Mouse (Mus musculus): ENCODE results near the gene Gm49336. TPM values are rescaled to one million over a fixed set of nuclear protein-coding genes. Genes with fewer than 3 reads are reported as not detected.

Gm49336 gene
- polyA plus RNA-seq, 1 experiment from 2014 or later: 62.7 TPM

DNA sequence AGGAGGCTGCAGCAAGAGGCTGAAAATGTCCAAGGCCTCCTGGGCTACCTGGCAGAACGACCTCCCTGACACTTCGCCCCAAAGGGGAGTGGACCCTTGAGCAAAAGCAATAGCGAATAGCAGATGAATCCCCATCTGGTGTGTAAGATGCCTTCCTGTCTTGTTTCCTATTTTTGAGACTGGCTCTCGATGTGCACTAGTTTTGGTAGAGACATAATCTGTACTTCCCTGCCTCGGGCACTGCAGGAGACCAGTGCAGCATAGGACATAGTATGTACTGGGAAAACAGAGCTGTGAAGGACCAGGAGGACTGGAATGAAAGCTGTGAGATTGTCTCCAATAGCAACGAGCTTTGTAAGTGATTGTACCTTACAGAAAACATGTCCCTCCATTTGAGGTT, 22.0 kb upstream of the Gm49336 start:
- H3K36me3 ChIP-seq (ENCODE audit: control insufficient read depth, insufficient read depth, low read length): no peaks in the 10 kb centered on the region; the same call in 1 of the 2 replicates
- no peaks in the 10 kb centered on the region for H3K9me3 ChIP-seq (ENCODE audit: control insufficient read depth, low read depth, low read length)
- H3K4me2 ChIP-seq (replicated peaks; ENCODE audit: low read depth, low read length): no peak overlapping the region
- H3K4me3 ChIP-seq (ENCODE audit: low read depth, low read length): no peak overlapping the region
- no peak overlapping the region for H3K27ac ChIP-seq (ENCODE audit: low read length)
- H3K4me1 ChIP-seq (ENCODE audit: control insufficient read depth, insufficient read depth, low read length): no peaks in the 10 kb centered on the region
- no peaks in the 10 kb centered on the region for H3K27me3 ChIP-seq (ENCODE audit: control insufficient read depth, insufficient read depth, low read length)
- no peak for ATAC-seq (ENCODE audit: insufficient number of reproducible peaks, insufficient read depth, low FRiP score, low read depth)
- no peak overlapping the region for H3K9ac ChIP-seq (replicated peaks; ENCODE audit: low read depth, low read length)
- WGBS: 81% methylated on average over 6 of the region's 6 CpGs

DNA sequence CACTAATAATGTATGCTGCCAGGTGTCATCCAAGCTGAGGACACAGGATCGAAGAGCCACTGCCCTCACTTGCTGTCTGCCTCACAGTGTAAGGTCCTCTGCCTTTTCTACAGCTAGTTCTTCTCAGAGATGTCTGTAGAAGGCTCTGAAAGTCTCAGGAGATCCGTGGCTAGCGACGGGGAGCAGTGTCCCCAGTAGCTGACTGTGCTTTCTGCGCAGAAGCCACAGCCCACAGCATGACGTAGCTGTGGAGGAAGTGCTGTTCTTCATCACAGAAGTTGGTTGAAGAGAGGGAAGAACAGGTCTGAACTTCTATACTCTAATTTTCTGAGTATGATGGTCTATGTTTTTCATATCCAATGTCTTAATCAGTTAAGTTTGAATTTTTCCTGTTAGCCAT, 18.0 kb upstream of the Gm49336 start:
- 83% methylated on average over 6 of the region's 6 CpGs for WGBS
- H3K27me3 ChIP-seq (ENCODE audit: control insufficient read depth, insufficient read depth, low read length): no peaks in the 10 kb centered on the region
- no peak for ATAC-seq (ENCODE audit: insufficient number of reproducible peaks, insufficient read depth, low FRiP score, low read depth)

DNA sequence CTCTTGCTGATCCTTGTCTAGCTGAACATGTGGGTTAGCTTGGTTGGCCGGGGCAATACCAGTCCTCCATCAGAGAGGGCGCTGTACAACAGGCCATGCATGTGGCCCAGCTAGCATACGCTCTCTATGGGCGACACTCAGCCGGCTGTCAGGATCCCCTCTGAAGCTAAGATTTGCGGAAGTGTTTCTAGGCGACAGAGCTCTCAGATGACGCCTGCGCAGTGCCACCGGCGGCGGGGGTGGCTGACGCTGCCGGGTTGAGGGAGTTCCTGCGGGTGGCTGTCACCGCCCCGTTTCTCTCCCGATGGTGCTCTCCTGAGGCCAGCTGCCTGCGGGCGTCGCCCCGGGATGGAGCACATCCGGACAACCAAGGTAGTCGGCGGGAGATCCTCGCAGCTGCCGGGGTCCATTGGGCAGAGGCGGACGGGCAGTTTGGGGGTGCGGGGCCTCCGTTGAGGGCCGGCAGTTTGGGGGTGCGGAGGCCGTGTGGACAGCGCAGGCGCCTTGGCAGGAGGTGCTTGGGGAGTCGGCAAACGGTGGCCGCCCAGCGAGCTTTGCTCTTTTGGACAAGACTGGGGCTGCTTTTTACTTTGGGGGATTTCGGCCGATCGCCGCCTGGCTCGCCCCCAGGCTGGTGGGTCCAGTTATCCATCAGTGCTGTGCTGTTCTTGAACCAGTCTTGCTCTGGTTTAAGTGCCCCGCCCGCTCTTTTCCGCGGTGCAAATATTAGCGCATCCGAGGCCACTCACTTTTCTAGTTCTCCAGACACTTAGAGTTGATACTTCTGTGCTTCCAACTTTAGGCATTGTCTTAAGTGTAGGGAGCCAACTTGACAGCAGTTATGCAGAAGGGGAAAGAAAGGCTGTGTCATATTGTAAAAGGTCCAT, 13.9 kb upstream of the Gm49336 start, which contains the start of gene Mtmr6:
Mtmr6 (plus strand) TSS at position 239 of the 887 bp plus-strand sequence.
- peak; percentile 99 for ATAC-seq (ENCODE audit: insufficient number of reproducible peaks, insufficient read depth, low FRiP score, low read depth)
- Histone ChIP-seq H3K9me3 (ENCODE audit: control insufficient read depth, low read depth, low read length) (no peaks in the 10 kb centered on the region), H3K4me2 (replicated peaks; ENCODE audit: low read depth, low read length) (peak within 1 kb of the TSS; percentile 51), H3K36me3 (ENCODE audit: control insufficient read depth, insufficient read depth, low read length) (no peaks in the 10 kb centered on the region), H3K27me3 (ENCODE audit: control insufficient read depth, insufficient read depth, low read length) (no peaks in the 10 kb centered on the region), H3K4me3 (ENCODE audit: low read depth, low read length) (peak within 1 kb of the TSS; percentile 72), H3K9ac (replicated peaks; ENCODE audit: low read depth, low read length) (peak within 1 kb of the TSS; percentile 63; the same call in 1 of the 2 replicates), H3K4me1 (ENCODE audit: control insufficient read depth, insufficient read depth, low read length) (no peaks in the 10 kb centered on the region), H3K27ac (ENCODE audit: low read length) (peak within 1 kb of the TSS; percentile 44; the same call in 1 of the 2 replicates)
- WGBS: under 1% methylated on average over 51 of the region's 51 CpGs

More for the DNA sequence above, 18.0 kb upstream of the Gm49336 start:
- Histone ChIP-seq H3K9ac (replicated peaks; ENCODE audit: low read depth, low read length) (no peak overlapping the region), H3K36me3 (ENCODE audit: control insufficient read depth, insufficient read depth, low read length) (no peaks in the 10 kb centered on the region), H3K4me3 (ENCODE audit: low read depth, low read length) (no peak overlapping the region), H3K4me2 (replicated peaks; ENCODE audit: low read depth, low read length) (no peak overlapping the region), H3K27ac (ENCODE audit: low read length) (no peak overlapping the region), H3K9me3 (ENCODE audit: control insufficient read depth, low read depth, low read length) (no peaks in the 10 kb centered on the region), H3K4me1 (ENCODE audit: control insufficient read depth, insufficient read depth, low read length) (no peaks in the 10 kb centered on the region)

DNA sequence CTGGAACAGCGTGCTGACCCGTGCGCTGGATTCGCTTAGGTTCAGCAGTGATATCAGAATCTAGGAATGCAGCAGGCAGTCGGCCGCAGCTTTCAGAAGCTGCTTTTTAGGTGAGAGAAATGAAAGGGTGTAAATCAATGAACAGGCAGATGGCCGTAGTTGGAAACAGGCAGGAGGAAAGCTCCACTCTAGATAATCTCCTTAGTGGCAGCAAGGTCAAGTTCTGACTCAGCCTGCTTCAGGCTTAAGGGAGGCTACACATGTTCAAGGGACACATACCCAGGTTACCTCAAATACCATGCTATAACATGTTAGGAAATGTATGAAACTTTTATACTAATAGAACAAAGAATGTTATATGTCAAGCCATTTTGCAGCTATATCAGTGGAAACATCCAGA, 11.0 kb upstream of the Gm49336 start:
- no peak for ATAC-seq (ENCODE audit: insufficient number of reproducible peaks, insufficient read depth, low FRiP score, low read depth)

DNA sequence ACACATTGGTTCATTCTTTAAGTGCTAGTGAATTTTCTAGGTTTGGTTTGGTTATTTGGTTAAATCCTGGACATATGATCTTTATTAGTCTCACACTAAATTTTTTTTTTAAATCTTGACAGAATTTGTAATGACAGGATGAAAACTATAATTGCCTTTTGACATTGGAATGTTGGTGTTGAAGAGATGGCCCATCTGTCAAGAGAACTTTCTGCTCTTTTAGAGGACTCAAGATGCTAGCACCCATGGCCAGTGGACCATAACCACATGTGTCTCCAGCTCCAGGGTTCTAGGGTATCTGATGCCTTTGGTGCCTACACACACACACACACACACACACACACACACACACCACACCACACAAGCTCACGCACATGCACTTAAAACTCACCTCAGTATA, 6.5 kb upstream of the Gm49336 start:
- Histone ChIP-seq H3K9me3 (ENCODE audit: control insufficient read depth, low read depth, low read length) (no peaks in the 10 kb centered on the region), H3K27ac (ENCODE audit: low read length) (no peak overlapping the region), H3K4me1 (ENCODE audit: control insufficient read depth, insufficient read depth, low read length) (no peaks in the 10 kb centered on the region), H3K36me3 (ENCODE audit: control insufficient read depth, insufficient read depth, low read length) (no peaks in the 10 kb centered on the region), H3K4me3 (ENCODE audit: low read depth, low read length) (no peak overlapping the region), H3K4me2 (replicated peaks; ENCODE audit: low read depth, low read length) (no peak overlapping the region), H3K9ac (replicated peaks; ENCODE audit: low read depth, low read length) (no peak overlapping the region), H3K27me3 (ENCODE audit: control insufficient read depth, insufficient read depth, low read length) (no peaks in the 10 kb centered on the region)
- 96% methylated on average over 1 of the region's 1 CpGs for WGBS
- no peak for ATAC-seq (ENCODE audit: insufficient number of reproducible peaks, insufficient read depth, low FRiP score, low read depth)

More for the DNA sequence above, 11.0 kb upstream of the Gm49336 start:
- H3K4me2 ChIP-seq (replicated peaks; ENCODE audit: low read depth, low read length): no peak overlapping the region
- H3K4me3 ChIP-seq (ENCODE audit: low read depth, low read length): no peak overlapping the region
- no peaks in the 10 kb centered on the region for H3K4me1 ChIP-seq (ENCODE audit: control insufficient read depth, insufficient read depth, low read length)
- no peaks in the 10 kb centered on the region for H3K9me3 ChIP-seq (ENCODE audit: control insufficient read depth, low read depth, low read length)
- H3K27ac ChIP-seq (ENCODE audit: low read length): no peak overlapping the region
- H3K9ac ChIP-seq (replicated peaks; ENCODE audit: low read depth, low read length): no peak overlapping the region
- 44% methylated on average over 7 of the region's 7 CpGs for WGBS
- no peaks in the 10 kb centered on the region for H3K36me3 ChIP-seq (ENCODE audit: control insufficient read depth, insufficient read depth, low read length)
- H3K27me3 ChIP-seq (ENCODE audit: control insufficient read depth, insufficient read depth, low read length): no peaks in the 10 kb centered on the region

DNA sequence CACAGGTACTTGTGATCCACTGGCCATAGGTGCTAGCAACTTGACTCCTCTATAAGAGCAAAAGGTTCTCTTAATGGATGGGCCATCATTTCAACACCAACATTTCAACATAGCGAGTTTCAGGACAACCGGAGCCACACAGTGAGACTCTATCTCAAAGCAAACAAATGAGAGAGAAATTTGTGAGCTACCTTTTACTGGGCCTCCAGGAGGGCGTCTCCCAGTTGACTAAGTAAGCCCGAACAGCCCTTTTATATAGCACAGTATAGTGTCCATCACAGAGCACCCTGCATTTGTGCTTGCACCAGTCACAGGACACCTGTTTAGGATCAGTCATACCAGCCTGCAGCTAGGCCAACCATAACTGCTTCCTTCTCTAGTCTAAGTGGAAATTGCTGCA, 5.8 kb upstream of the Gm49336 start:
- peak; percentile 53; the same call in 1 of the 2 replicates for ATAC-seq (ENCODE audit: insufficient number of reproducible peaks, insufficient read depth, low FRiP score, low read depth)
- no peaks in the 10 kb centered on the region for H3K36me3 ChIP-seq (ENCODE audit: control insufficient read depth, insufficient read depth, low read length)
- no peak overlapping the region for H3K4me3 ChIP-seq (ENCODE audit: low read depth, low read length)
- H3K9ac ChIP-seq (replicated peaks; ENCODE audit: low read depth, low read length): no peak overlapping the region
- H3K9me3 ChIP-seq (ENCODE audit: control insufficient read depth, low read depth, low read length): no peaks in the 10 kb centered on the region
- no peaks in the 10 kb centered on the region for H3K27me3 ChIP-seq (ENCODE audit: control insufficient read depth, insufficient read depth, low read length)
- 0 out of 2 replicates have a peak, but pooled peaks cover 5% of the 10 kb centered on the region for H3K4me1 ChIP-seq (ENCODE audit: control insufficient read depth, insufficient read depth, low read length)
- H3K27ac ChIP-seq (ENCODE audit: low read length): no peak overlapping the region
- H3K4me2 ChIP-seq (replicated peaks; ENCODE audit: low read depth, low read length): no peak overlapping the region
- WGBS: 57% methylated on average over 4 of the region's 4 CpGs

DNA sequence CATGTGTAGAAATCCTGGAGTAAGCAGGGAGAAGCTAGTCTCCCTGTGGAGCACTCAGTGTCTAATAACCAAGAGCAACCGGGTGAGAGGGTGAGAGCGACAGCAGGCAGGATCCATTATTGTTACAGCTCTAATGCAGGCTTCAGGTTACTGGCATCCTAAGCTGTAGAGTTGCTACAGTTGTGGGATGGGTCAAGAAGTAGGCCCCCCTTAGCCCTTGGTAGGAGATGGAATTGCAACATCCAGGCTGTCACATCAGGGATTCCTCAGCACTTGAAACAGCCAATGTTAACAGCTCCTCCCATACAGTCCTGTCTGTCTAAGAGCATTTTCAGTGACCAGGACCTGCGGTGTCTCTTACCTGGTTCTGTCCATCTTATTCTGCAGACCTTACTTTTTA, 5.0 kb upstream of the Gm49336 start:
- no peak for ATAC-seq (ENCODE audit: insufficient number of reproducible peaks, insufficient read depth, low FRiP score, low read depth)
- Histone ChIP-seq H3K27me3 (ENCODE audit: control insufficient read depth, insufficient read depth, low read length) (no peaks in the 10 kb centered on the region), H3K9me3 (ENCODE audit: control insufficient read depth, low read depth, low read length) (no peaks in the 10 kb centered on the region), H3K27ac (ENCODE audit: low read length) (no peak overlapping the region), H3K36me3 (ENCODE audit: control insufficient read depth, insufficient read depth, low read length) (no peaks in the 10 kb centered on the region), H3K9ac (replicated peaks; ENCODE audit: low read depth, low read length) (no peak overlapping the region), H3K4me2 (replicated peaks; ENCODE audit: low read depth, low read length) (no peak overlapping the region), H3K4me1 (ENCODE audit: control insufficient read depth, insufficient read depth, low read length) (0 out of 2 replicates have a peak, but pooled peaks cover 5% of the 10 kb centered on the region), H3K4me3 (ENCODE audit: low read depth, low read length) (no peak overlapping the region)
- 22% methylated on average over 3 of the region's 3 CpGs for WGBS

DNA sequence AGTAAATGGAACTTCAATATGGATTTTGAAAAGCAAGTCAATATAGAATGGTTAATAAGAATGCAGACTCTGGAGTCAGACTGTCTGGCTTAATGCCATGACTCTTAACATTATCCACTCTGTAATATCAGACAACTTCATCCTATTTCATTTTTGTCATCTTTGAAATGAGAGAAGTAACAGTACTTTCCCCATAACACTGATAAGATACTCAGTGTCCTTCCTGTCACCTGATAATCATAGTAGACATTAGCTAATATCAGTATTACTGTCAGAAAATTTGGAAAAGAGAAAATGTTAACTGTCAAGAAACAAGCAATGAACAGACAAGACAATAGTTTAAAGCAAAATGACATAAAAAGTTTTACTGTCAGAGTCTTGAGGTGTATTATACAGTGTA, 3.5 kb upstream of the Gm49336 start:
- H3K4me2 ChIP-seq (replicated peaks; ENCODE audit: low read depth, low read length): no peak overlapping the region
- no peaks in the 10 kb centered on the region for H3K27me3 ChIP-seq (ENCODE audit: control insufficient read depth, insufficient read depth, low read length)
- H3K9me3 ChIP-seq (ENCODE audit: control insufficient read depth, low read depth, low read length): no peaks in the 10 kb centered on the region
- H3K4me3 ChIP-seq (ENCODE audit: low read depth, low read length): no peak overlapping the region
- H3K36me3 ChIP-seq (ENCODE audit: control insufficient read depth, insufficient read depth, low read length): no peaks in the 10 kb centered on the region
- no peak for ATAC-seq (ENCODE audit: insufficient number of reproducible peaks, insufficient read depth, low FRiP score, low read depth)
- no peak overlapping the region for H3K9ac ChIP-seq (replicated peaks; ENCODE audit: low read depth, low read length)
- H3K27ac ChIP-seq (ENCODE audit: low read length): no peak overlapping the region
- H3K4me1 ChIP-seq (ENCODE audit: control insufficient read depth, insufficient read depth, low read length): peaks cover 10% of the 10 kb centered on the region; the same call in 1 of the 2 replicates

Data from stomach, embryonic 14.5 days (tissue).